Mouse (Mus musculus) adrenal gland, postnatal 10 days (tissue): ENCODE results near the gene Nr5a1. TPM values are rescaled to one million over a fixed set of nuclear protein-coding genes. Genes with fewer than 3 reads are reported as not detected.

Source experiments
- DNase-seq: peaks from one replicate; pipeline ENCODE4 v3.0.0; 2021; ENCODE audit warnings: mixed read lengths
- total RNA-seq, 2 experiments: library from RNA; stranded (reverse); gene quantifications; 2 replicates each; pipeline ENCODE4 v1.2.3; 2021

Gene Nr5a1
- total RNA-seq, 2 experiments from 2014 or later: 221 to 331 TPM

GRCm38 (mm10) chr2:38650340-38650739 is 64.0 kb downstream of the Nr5a1 start:
- no peak for DNase-seq

GRCm38 (mm10) chr2:38647661-38648060 is 66.7 kb downstream of the Nr5a1 start:
- DNase-seq: no peak

GRCm38 (mm10) chr2:38647201-38647606 is 67.1 kb downstream of the Nr5a1 start:
- no peak for DNase-seq

- DNase-seq: peak; percentile 86
These were observed 68.4 kb downstream of the Nr5a1 start for GRCm38 (mm10) chr2:38645936-38646335.

- DNase-seq: peak; percentile 90
These were observed 70.5 kb downstream of the Nr5a1 start, which contains the start of gene Psmb7 for GRCm38 (mm10) chr2:38643625-38644427. Gene Psmb7, minus strand, starts transcription at chr2:38644087.

Other genes with a start within 250 kb of the Nr5a1 start
- gene Nek6, start 202.9 kb downstream of the Nr5a1 start, total RNA-seq: 10 to 100 TPM; 18.9 to 19.4 TPM
- 100 to 1,000 TPM; 274 to 276 TPM for gene Psmb7, start 70.5 kb downstream of the Nr5a1 start, total RNA-seq
- 1 to 10 TPM; 4.6 to 7.4 TPM for gene Nr6a1, start 213.1 kb upstream of the Nr5a1 start, total RNA-seq
- 10 to 100 TPM; 18.8 to 21.1 TPM for gene Olfml2a, start 217.4 kb upstream of the Nr5a1 start, total RNA-seq